ENCODE assay signal across 8 mouse cellular contexts in genomic region chr7:16049576-16049915, GRCm38 (mm10). TPM values are rescaled to one million over a fixed set of nuclear protein-coding genes. Genes with fewer than 3 reads are reported as not detected.
A peak's percentile ranks its signal among the peaks of the same experiment; 100 is the strongest.
DNase-seq lines count a peak whose midpoint lies in the region; ATAC-seq and TF ChIP-seq lines count a peak whose summit lies in the region.
"Had no signal": no experiment of that assay in that cellular context is flagged by ENCODE, and none has a peak within 500 bp of the region (broad histone marks: within the 10 kb centered on the region; RNA-seq: fewer than 3 reads in every experiment).

No protein-coding gene starts in this region.

- H3K9me3 ChIP-seq in megakaryocyte, embryonic 14.5 days: no peaks in the 10 kb centered on the region
- no peaks in the 10 kb centered on the region for H3K9me3 ChIP-seq in forebrain, embryonic 12.5 days
- H3K9me3 ChIP-seq in limb, embryonic 14.5 days (ENCODE audit: control insufficient read depth, low read length): no peaks in the 10 kb centered on the region
- H3K9me3 ChIP-seq in stomach, embryonic 16.5 days (replicated peaks; ENCODE audit: control insufficient read depth, low read length): no peaks in the 10 kb centered on the region

- peaks cover 14% of the 10 kb centered on the region for H3K36me3 ChIP-seq in megakaryocyte, embryonic 14.5 days (replicated peaks; ENCODE audit: low read length)
- H3K36me3 ChIP-seq in forebrain, embryonic 12.5 days (replicated peaks): no peaks in the 10 kb centered on the region; the same call in 1 of the 2 replicates
- no peaks in the 10 kb centered on the region for H3K36me3 ChIP-seq in limb, embryonic 14.5 days (ENCODE audit: control insufficient read depth, insufficient read depth, low read length)
- no peaks in the 10 kb centered on the region for H3K36me3 ChIP-seq in stomach, embryonic 16.5 days (ENCODE audit: control insufficient read depth, insufficient read depth, low read length)

- peak overlapping the region; percentile 100 for H3K4me3 ChIP-seq in megakaryocyte, embryonic 14.5 days (replicated peaks)
- peak overlapping the region; percentile 90 for H3K4me3 ChIP-seq in forebrain, embryonic 12.5 days (replicated peaks)
- peak overlapping the region; percentile 84 for H3K4me3 ChIP-seq in limb, embryonic 14.5 days (replicated peaks; ENCODE audit: low read length)
- peak overlapping the region; percentile 88 for H3K4me3 ChIP-seq in stomach, embryonic 16.5 days (replicated peaks; ENCODE audit: low read length)

- H3K9ac ChIP-seq in forebrain, embryonic 12.5 days: peak overlapping the region; percentile 87
- peak overlapping the region; percentile 81; the same call in 1 of the 2 replicates for H3K9ac ChIP-seq in limb, embryonic 14.5 days (ENCODE audit: low read depth, low read length, severe bottlenecking)
- peak overlapping the region; percentile 84 for H3K9ac ChIP-seq in stomach, embryonic 16.5 days (ENCODE audit: low read length)

- H3K4me1 ChIP-seq in megakaryocyte, embryonic 14.5 days: peaks cover 55% of the 10 kb centered on the region
- H3K4me1 ChIP-seq in forebrain, embryonic 12.5 days: peaks cover 40% of the 10 kb centered on the region
- peaks cover 28% of the 10 kb centered on the region for H3K4me1 ChIP-seq in limb, embryonic 14.5 days (ENCODE audit: control insufficient read depth, insufficient read depth, low read length)
- H3K4me1 ChIP-seq in stomach, embryonic 16.5 days (ENCODE audit: control insufficient read depth, insufficient read depth, low read length): peaks cover 30% of the 10 kb centered on the region

- no peak for ATAC-seq in megakaryocyte, adult 5-6 weeks (ENCODE audit: poor library complexity, severe bottlenecking)
- ATAC-seq in forebrain, embryonic 12.5 days (ENCODE audit: low FRiP score): no peak
- ATAC-seq in limb, embryonic 14.5 days (ENCODE audit: low FRiP score, low read depth): no peak
- no peak for ATAC-seq in stomach, embryonic 16.5 days (ENCODE audit: insufficient read depth, low FRiP score)

- TF ChIP-seq POLR2A in limb, embryonic 14.5 days (IDR thresholded peaks at IDR 0.05; ENCODE audit: borderline replicate concordance, extremely low read depth, insufficient read depth, insufficient read length): no peak

- peak overlapping the region; percentile 69 for H3K4me2 ChIP-seq in forebrain, embryonic 12.5 days
- H3K4me2 ChIP-seq in limb, embryonic 14.5 days (replicated peaks; ENCODE audit: low read depth, low read length, severe bottlenecking): peak overlapping the region; percentile 87
- peak overlapping the region; percentile 67 for H3K4me2 ChIP-seq in stomach, embryonic 16.5 days (ENCODE audit: low read depth, low read length)

- no peak overlapping the region for H3K27ac ChIP-seq in forebrain, embryonic 12.5 days
- H3K27ac ChIP-seq in limb, embryonic 14.5 days (replicated peaks; ENCODE audit: low read depth, low read length): no peak overlapping the region
- peak overlapping the region; percentile 79; the same call in 1 of the 2 replicates for H3K27ac ChIP-seq in stomach, embryonic 16.5 days (ENCODE audit: low read length)

- 82% methylated on average over 7 of the region's 7 CpGs for WGBS in forebrain, embryonic 12.5 days
- 78% methylated on average over 7 of the region's 7 CpGs for WGBS in limb, embryonic 14.5 days
- 72% methylated on average over 7 of the region's 7 CpGs for WGBS in stomach, embryonic 16.5 days

- no peaks in the 10 kb centered on the region for H3K27me3 ChIP-seq in megakaryocyte, embryonic 14.5 days (replicated peaks)
- H3K27me3 ChIP-seq in forebrain, embryonic 12.5 days: no peaks in the 10 kb centered on the region
- no peaks in the 10 kb centered on the region for H3K27me3 ChIP-seq in limb, embryonic 14.5 days (ENCODE audit: control insufficient read depth, insufficient read depth, low read length)
- H3K27me3 ChIP-seq in stomach, embryonic 16.5 days (ENCODE audit: control insufficient read depth, insufficient read depth, low read length): no peaks in the 10 kb centered on the region

- DNase-seq in limb, embryonic 14.5 days (ENCODE audit: low spot score): no peak
- DNase-seq in thymus, postnatal 4 days: no peak
- DNase-seq in thymus, postnatal 14 days: no peak

RNA-seq across cellular contexts. Expression of gene Bicra, which starts 1.8 kb away (rescaled TPM):
- polyA plus RNA-seq in megakaryocyte, embryonic 14.5 days (2012; ENCODE audit: insufficient read depth, low replicate concordance): 30.6 and 132 TPM in 2 replicates
- 19.5 and 28.6 TPM in 2 replicates for total RNA-seq in megakaryocyte, adult 5-6 weeks (2015)
- total RNA-seq in megakaryocyte, adult 5-6 weeks (2017): 1.9 and 2.8 TPM in 2 replicates
- 9.1 and 9.5 TPM in 2 replicates for polyA plus RNA-seq in forebrain, embryonic 12.5 days (2016; fragmentation: Nextera tagmentation; extraction: Ambion mirVana)
- polyA plus RNA-seq in limb, embryonic 14.5 days (2012; rRNA removed): 20.1 and 26.6 TPM in 2 replicates
- polyA plus RNA-seq in limb, embryonic 14.5 days (2014; fragmentation: Nextera tagmentation; extraction: Ambion mirVana): 8.6 and 10.1 TPM in 2 replicates
- 3.9 and 4.5 TPM in 2 replicates for polyA plus RNA-seq in stomach, embryonic 16.5 days (2015; fragmentation: Nextera tagmentation; extraction: Ambion mirVana)

RNA-seq across cellular contexts. Expression of gene Zfp541, which starts 12.1 kb away (rescaled TPM):
- 0.15 TPM in 1 of 2 replicates, not detected in the other for polyA plus RNA-seq in megakaryocyte, embryonic 14.5 days (2012; ENCODE audit: insufficient read depth, low replicate concordance)
- total RNA-seq in megakaryocyte, adult 5-6 weeks (2015): 0.16 and 0.27 TPM in 2 replicates
- total RNA-seq in megakaryocyte, adult 5-6 weeks (2017): 0.53 TPM in 1 of 2 replicates, not detected in the other
- polyA plus RNA-seq in forebrain, embryonic 12.5 days (2016; fragmentation: Nextera tagmentation; extraction: Ambion mirVana): not detected in 2 replicates
- polyA plus RNA-seq in limb, embryonic 14.5 days (2012; rRNA removed): 0.26 and 0.35 TPM in 2 replicates
- 0.17 TPM in 1 of 2 replicates, not detected in the other for polyA plus RNA-seq in limb, embryonic 14.5 days (2014; fragmentation: Nextera tagmentation; extraction: Ambion mirVana)
- polyA plus RNA-seq in stomach, embryonic 16.5 days (2015; fragmentation: Nextera tagmentation; extraction: Ambion mirVana): 0.05 and 0.10 TPM in 2 replicates
- total RNA-seq: megakaryocyte-erythroid progenitor cell, adult 5-6 weeks had no signal

RNA-seq across cellular contexts. Expression of gene Napa, which starts 48.7 kb away (rescaled TPM):
- 161 and 318 TPM in 2 replicates for polyA plus RNA-seq in megakaryocyte, embryonic 14.5 days (2012; ENCODE audit: insufficient read depth, low replicate concordance)
- total RNA-seq in megakaryocyte, adult 5-6 weeks (2015): 62.0 and 65.7 TPM in 2 replicates
- 39.8 and 39.9 TPM in 2 replicates for total RNA-seq in megakaryocyte, adult 5-6 weeks (2017)
- 150 and 156 TPM in 2 replicates for polyA plus RNA-seq in forebrain, embryonic 12.5 days (2016; fragmentation: Nextera tagmentation; extraction: Ambion mirVana)
- polyA plus RNA-seq in limb, embryonic 14.5 days (2012; rRNA removed): 212 and 247 TPM in 2 replicates
- polyA plus RNA-seq in limb, embryonic 14.5 days (2014; fragmentation: Nextera tagmentation; extraction: Ambion mirVana): 206 and 217 TPM in 2 replicates
- 206 and 230 TPM in 2 replicates for polyA plus RNA-seq in stomach, embryonic 16.5 days (2015; fragmentation: Nextera tagmentation; extraction: Ambion mirVana)
